In the genomic region with DNA sequence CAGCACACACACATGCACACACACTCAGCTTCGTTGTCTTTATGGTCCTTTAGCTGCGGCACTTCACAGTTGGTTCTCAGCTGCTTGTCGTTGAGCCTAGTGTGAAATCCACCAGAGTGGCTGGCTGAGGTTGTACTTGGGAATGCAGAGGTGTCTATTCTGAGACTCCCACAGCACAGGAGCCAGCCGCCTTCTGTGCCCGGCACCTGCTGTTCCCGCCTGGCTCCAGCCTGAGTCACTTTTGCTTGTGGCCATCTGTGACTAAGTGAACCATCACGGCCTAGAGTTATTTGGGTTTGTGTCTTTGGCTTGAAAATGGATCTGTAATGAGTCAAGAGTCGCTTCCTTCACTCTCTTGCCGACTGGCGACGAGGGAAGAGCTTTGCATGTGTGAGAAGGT, we compare ENCODE assay signal across 13 mouse cellular contexts.
DNase-seq lines count a peak whose midpoint lies in the region; ATAC-seq lines count a peak whose summit lies in the region.
"Had no signal": no experiment of that assay in that cellular context is flagged by ENCODE, and none has a peak within 500 bp of the region (broad histone marks: within the 10 kb centered on the region; RNA-seq: fewer than 3 reads in every experiment).

No protein-coding gene starts in this region.

- H3K4me3 ChIP-seq in hindbrain, embryonic 13.5 days, result no peak overlapping the region
- H3K4me3 ChIP-seq: limb, embryonic 12.5 days; megakaryocyte, embryonic 14.5 days had no signal

- no peaks in the 10 kb centered on the region for H3K4me1 ChIP-seq in hindbrain, embryonic 13.5 days (replicated peaks)
- H3K4me1 ChIP-seq: limb, embryonic 12.5 days; megakaryocyte, embryonic 14.5 days had no signal

- H3K9ac ChIP-seq in hindbrain, embryonic 13.5 days, result no peak overlapping the region
- H3K9ac ChIP-seq: limb, embryonic 12.5 days had no signal

- DNase-seq in layer of hippocampus, adult 8-10 months (ENCODE audit: low spot score in 2 of 2), result peak; percentile 67 to 68
- DNase-seq in layer of hippocampus, postnatal 10 days (ENCODE audit: low spot score in 2 of 2), result no peak
- DNase-seq in cerebellum, postnatal 10 days, result peak; percentile 47 to 62
- DNase-seq in layer of hippocampus, postnatal 36 days, result peak; percentile 38 to 53
- peak; percentile 81 for DNase-seq in right cerebral cortex, postnatal 25 days
- DNase-seq in retina, embryonic 14.5 days (ENCODE audit: low spot score), result no peak
- DNase-seq in urinary bladder, adult 18-20 months (ENCODE audit: low spot score in 2 of 2), result no peak
- DNase-seq: kidney, adult 2 months; lung, adult 2 months had no signal

- H3K36me3 ChIP-seq in hindbrain, embryonic 13.5 days, result no peaks in the 10 kb centered on the region
- H3K36me3 ChIP-seq: limb, embryonic 12.5 days had no signal

- no peaks in the 10 kb centered on the region for H3K27me3 ChIP-seq in hindbrain, embryonic 13.5 days
- H3K27me3 ChIP-seq: limb, embryonic 12.5 days had no signal

- WGBS in hindbrain, embryonic 13.5 days, result 84% methylated on average over 11 of the region's 11 CpGs

- no peak overlapping the region for H3K4me2 ChIP-seq in hindbrain, embryonic 13.5 days
- H3K4me2 ChIP-seq: limb, embryonic 12.5 days had no signal

- H3K9me3 ChIP-seq in hindbrain, embryonic 13.5 days, result peaks cover 16% of the 10 kb centered on the region; the same call in 1 of the 2 replicates

- no peak overlapping the region for H3K27ac ChIP-seq in hindbrain, embryonic 13.5 days
- H3K27ac ChIP-seq: limb, embryonic 12.5 days had no signal

- no peak for ATAC-seq in hindbrain, embryonic 13.5 days (ENCODE audit: low FRiP score)
- ATAC-seq: forebrain, embryonic 16.5 days had no signal

Comparison
In these comparisons a context has a peak if more than half of its experiments do, and no peak if none do; other contexts are left out.
1. DNase-seq: peak in layer of hippocampus, adult 8-10 months (2 of 2), cerebellum, postnatal 10 days (2 of 2), layer of hippocampus, postnatal 36 days (2 of 2) and right cerebral cortex, postnatal 25 days (single experiment); none in layer of hippocampus, postnatal 10 days (0 of 2), retina, embryonic 14.5 days (single experiment) and urinary bladder, adult 18-20 months (0 of 2).